Mouse (Mus musculus): ENCODE measurements around the gene Tnp2. TPM values are rescaled to one million over a fixed set of nuclear protein-coding genes. Genes with fewer than 3 reads are reported as not detected.

Gene Tnp2
- polyA plus RNA-seq, 1 experiment from 2014 or later, result not detected

GRCm38 (mm10) chr16:10786288-10786687 is 2.2 kb downstream of the Tnp2 start:
- H3K4me2 ChIP-seq (ENCODE audit: low read length), result peak overlapping the region; percentile 99
- peak overlapping the region; percentile 98 for H3K27ac ChIP-seq (ENCODE audit: low read depth)
- no peaks in the 10 kb centered on the region for H3K36me3 ChIP-seq (ENCODE audit: control insufficient read depth, insufficient read depth, low read length)
- peak overlapping the region; percentile 73 for H3K9ac ChIP-seq (ENCODE audit: low read length)
- no peaks in the 10 kb centered on the region for H3K27me3 ChIP-seq (replicated peaks; ENCODE audit: control insufficient read depth, insufficient read depth, low read length)
- peak; percentile 90 for DNase-seq (ENCODE audit: low spot score)
- 2% methylated on average over 9 of the region's 9 CpGs for WGBS
- no peaks in the 10 kb centered on the region for H3K9me3 ChIP-seq (ENCODE audit: control insufficient read depth, low read length)
- peak overlapping the region; percentile 57 for H3K4me3 ChIP-seq (ENCODE audit: low read depth, low read length)
- peaks cover 24% of the 10 kb centered on the region for H3K4me1 ChIP-seq (replicated peaks; ENCODE audit: control insufficient read depth, insufficient read depth, low read length)
- ATAC-seq (replicated peaks; ENCODE audit: low FRiP score, low TSS enrichment, low read depth), result peak; percentile 20

DNA sequence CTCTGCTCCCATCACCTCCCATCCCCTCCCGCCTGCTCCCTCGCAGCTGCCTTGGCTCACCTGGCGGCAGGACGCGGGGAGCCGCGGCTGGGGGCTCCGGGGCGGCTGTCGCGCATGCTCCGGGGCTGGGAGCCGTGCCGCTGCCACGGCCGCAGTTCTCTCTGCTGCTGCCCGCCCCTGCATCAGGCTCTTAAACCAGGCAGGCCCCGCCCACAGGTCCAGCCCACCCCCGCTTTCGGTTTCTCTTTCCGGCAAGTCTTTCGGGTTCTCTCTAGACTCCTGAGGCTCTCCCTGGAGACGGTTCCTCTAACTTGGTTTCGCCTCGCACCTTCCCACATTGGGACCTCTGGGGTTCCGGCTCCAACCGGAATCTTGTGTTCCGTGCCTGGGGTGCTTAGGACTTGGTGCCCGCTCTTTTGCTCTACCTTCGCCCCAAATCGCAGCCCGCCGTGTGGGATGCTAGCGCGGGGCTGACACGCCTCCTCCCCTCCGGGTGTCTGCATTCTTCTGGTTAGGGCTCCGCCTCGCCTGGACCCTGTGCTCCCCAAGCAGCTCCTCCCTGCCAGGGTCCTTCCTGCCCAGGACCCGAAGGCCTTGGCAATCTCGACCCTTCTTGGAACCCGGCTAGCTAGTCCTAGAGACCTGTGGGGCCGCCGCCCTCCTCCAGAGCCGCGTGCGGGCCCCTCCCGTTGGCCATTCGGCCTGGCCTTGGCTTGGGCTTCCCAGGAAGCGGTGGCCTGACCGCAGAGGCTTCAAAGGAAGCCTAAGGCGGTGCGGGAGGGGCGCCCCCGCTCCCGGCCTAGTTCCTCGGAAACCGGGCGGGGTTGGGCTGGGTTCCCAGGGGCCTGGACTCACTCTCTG is 2.9 kb downstream of the Tnp2 start, which contains the start of gene Socs1:
Gene Socs1 (minus strand): TSS at position 166 of the 861 bp plus-strand sequence.
- WGBS, result 1% methylated on average over 57 of the region's 59 CpGs
- H3K4me3 ChIP-seq (ENCODE audit: low read depth, low read length), result peak within 1 kb of the TSS; percentile 57
- peak within 1 kb of the TSS; percentile 98 for H3K27ac ChIP-seq (ENCODE audit: low read depth)
- H3K4me1 ChIP-seq (replicated peaks; ENCODE audit: control insufficient read depth, insufficient read depth, low read length), result peaks cover 28% of the 10 kb centered on the region
- no peaks in the 10 kb centered on the region for H3K36me3 ChIP-seq (ENCODE audit: control insufficient read depth, insufficient read depth, low read length)
- no peaks in the 10 kb centered on the region for H3K9me3 ChIP-seq (ENCODE audit: control insufficient read depth, low read length)
- ATAC-seq (replicated peaks; ENCODE audit: low FRiP score, low TSS enrichment, low read depth) (peak; percentile 88), DNase-seq (ENCODE audit: low spot score) (peak; percentile 99)
- no peaks in the 10 kb centered on the region for H3K27me3 ChIP-seq (replicated peaks; ENCODE audit: control insufficient read depth, insufficient read depth, low read length)
- peak within 1 kb of the TSS; percentile 73 for H3K9ac ChIP-seq (ENCODE audit: low read length)
- peak within 1 kb of the TSS; percentile 99 for H3K4me2 ChIP-seq (ENCODE audit: low read length)

DNA sequence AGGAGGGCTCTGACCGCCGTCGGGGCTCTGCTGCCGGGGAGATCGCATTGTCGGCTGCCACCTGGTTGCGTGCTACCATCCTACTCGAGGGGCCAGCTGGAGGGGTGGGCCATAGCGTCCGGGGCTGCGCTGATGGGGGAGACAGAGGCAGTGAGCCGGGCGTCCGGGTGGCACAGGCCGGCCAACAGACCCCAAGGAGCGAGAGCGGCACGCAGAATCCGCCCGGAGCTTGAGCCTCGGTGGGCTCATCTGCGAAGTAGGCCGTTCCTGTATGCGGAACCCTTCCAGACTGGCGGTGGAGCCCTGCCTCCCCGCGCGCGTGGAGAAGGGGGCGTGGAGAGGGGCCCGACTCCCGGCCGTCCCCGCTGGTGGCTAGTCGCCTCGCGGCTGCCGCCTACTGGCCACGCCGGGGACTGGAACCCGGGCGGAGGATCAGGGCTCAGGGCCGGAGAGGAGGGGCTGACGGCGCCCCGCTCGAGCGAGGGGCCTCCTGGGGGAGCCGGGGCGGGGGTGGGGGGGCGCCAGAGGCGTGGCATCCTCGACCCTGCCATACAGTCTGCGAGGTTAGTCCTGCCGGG is 3.6 kb downstream of the Tnp2 start:
- no peaks in the 10 kb centered on the region for H3K9me3 ChIP-seq (ENCODE audit: control insufficient read depth, low read length)
- peaks cover 32% of the 10 kb centered on the region for H3K4me1 ChIP-seq (replicated peaks; ENCODE audit: control insufficient read depth, insufficient read depth, low read length)
- DNase-seq (ENCODE audit: low spot score), result no peak
- under 1% methylated on average over 41 of the region's 55 CpGs for WGBS
- peak overlapping the region; percentile 98 for H3K27ac ChIP-seq (ENCODE audit: low read depth)
- peak overlapping the region; percentile 73 for H3K9ac ChIP-seq (ENCODE audit: low read length)
- H3K4me3 ChIP-seq (ENCODE audit: low read depth, low read length), result peak overlapping the region; percentile 57
- H3K4me2 ChIP-seq (ENCODE audit: low read length), result peak overlapping the region; percentile 99
- H3K27me3 ChIP-seq (replicated peaks; ENCODE audit: control insufficient read depth, insufficient read depth, low read length), result no peaks in the 10 kb centered on the region
- no peaks in the 10 kb centered on the region for H3K36me3 ChIP-seq (ENCODE audit: control insufficient read depth, insufficient read depth, low read length)
- peak; percentile 84 for ATAC-seq (replicated peaks; ENCODE audit: low FRiP score, low TSS enrichment, low read depth)

DNA sequence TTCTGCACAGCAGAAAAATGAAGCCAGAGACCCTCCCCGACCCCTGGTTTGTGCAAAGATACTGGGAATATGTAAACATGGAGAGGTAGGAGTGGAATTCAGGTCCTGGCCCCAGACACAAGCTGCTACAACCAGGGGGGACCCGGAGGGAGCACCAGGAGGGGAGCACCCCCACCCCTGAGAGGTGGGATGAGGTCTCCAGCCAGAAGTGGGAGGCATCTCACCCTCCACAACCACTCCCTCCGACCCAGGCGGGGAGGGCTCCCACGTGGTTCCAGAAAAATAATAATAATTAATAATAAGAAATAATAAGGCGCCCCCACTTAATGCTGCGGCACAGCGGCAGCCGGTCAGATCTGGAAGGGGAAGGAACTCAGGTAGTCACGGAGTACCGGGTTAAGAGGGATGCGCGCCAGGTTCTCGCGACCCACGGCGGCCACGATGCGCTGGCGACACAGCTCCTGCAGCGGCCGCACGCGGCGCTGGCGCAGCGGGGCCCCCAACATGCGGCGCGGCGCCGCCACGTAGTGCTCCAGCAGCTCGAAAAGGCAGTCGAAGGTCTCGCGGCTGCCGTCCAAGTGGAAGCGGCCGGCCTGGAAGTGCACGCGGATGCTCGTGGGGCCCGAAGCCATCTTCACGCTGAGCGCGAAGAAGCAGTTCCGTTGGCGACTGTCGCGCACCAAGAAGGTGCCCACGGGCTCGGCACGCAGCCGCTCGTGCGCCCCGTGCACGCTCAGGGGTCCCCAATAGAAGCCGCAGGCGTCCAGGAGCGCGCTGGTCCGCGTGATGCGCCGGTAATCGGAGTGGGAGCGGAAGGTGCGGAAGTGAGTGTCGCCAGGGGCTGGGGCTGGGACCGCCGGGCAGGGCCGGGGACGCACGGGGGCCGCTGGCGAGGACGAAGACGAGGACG is 4.3 kb downstream of the Tnp2 start:
- Histone ChIP-seq H3K4me1 (replicated peaks; ENCODE audit: control insufficient read depth, insufficient read depth, low read length) (peaks cover 32% of the 10 kb centered on the region), H3K4me2 (ENCODE audit: low read length) (peak overlapping the region; percentile 99), H3K9me3 (ENCODE audit: control insufficient read depth, low read length) (no peaks in the 10 kb centered on the region), H3K4me3 (ENCODE audit: low read depth, low read length) (peak overlapping the region; percentile 57), H3K9ac (ENCODE audit: low read length) (peak overlapping the region; percentile 73), H3K27ac (ENCODE audit: low read depth) (peak overlapping the region; percentile 98; the same call in 1 of the 2 replicates), H3K36me3 (ENCODE audit: control insufficient read depth, insufficient read depth, low read length) (no peaks in the 10 kb centered on the region), H3K27me3 (replicated peaks; ENCODE audit: control insufficient read depth, insufficient read depth, low read length) (no peaks in the 10 kb centered on the region)
- 2% methylated on average over 81 of the region's 81 CpGs for WGBS
- ATAC-seq (replicated peaks; ENCODE audit: low FRiP score, low TSS enrichment, low read depth), result peak; percentile 7; the same call in 1 of the 2 replicates
- DNase-seq (ENCODE audit: low spot score), result no peak

- DNase-seq (ENCODE audit: low spot score) (no peak), ATAC-seq (replicated peaks; ENCODE audit: low FRiP score, low TSS enrichment, low read depth) (no peak)
- no peaks in the 10 kb centered on the region for H3K27me3 ChIP-seq (replicated peaks; ENCODE audit: control insufficient read depth, insufficient read depth, low read length)
- H3K9me3 ChIP-seq (ENCODE audit: control insufficient read depth, low read length), result no peaks in the 10 kb centered on the region
- 46% methylated on average over 8 of the region's 8 CpGs for WGBS
- H3K4me2 ChIP-seq (ENCODE audit: low read length), result peak overlapping the region; percentile 99
- H3K27ac ChIP-seq (ENCODE audit: low read depth), result no peak overlapping the region
- peak overlapping the region; percentile 57 for H3K4me3 ChIP-seq (ENCODE audit: low read depth, low read length)
- H3K4me1 ChIP-seq (replicated peaks; ENCODE audit: control insufficient read depth, insufficient read depth, low read length), result peaks cover 32% of the 10 kb centered on the region
- H3K9ac ChIP-seq (ENCODE audit: low read length), result no peak overlapping the region; the same call in 1 of the 2 replicates
- H3K36me3 ChIP-seq (ENCODE audit: control insufficient read depth, insufficient read depth, low read length), result no peaks in the 10 kb centered on the region
These were observed 5.0 kb downstream of the Tnp2 start for GRCm38 (mm10) chr16:10783451-10783850.

DNA sequence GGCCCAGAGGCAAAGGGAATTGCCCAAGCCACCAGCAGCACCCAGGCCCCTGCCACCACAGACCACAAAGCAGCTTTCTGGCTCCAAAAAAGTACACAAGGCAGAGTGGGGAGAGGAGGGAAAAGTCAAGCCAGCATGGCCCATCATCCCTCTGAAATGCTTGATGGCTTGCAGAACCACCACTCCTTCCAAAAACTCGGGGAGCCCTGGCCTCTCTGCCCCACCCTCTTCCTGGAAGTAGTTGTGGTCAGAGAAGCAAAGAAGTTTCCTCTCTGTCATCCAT is 5.4 kb downstream of the Tnp2 start:
- peaks cover 32% of the 10 kb centered on the region for H3K4me1 ChIP-seq (replicated peaks; ENCODE audit: control insufficient read depth, insufficient read depth, low read length)
- ATAC-seq (replicated peaks; ENCODE audit: low FRiP score, low TSS enrichment, low read depth), result no peak
- 25% methylated on average over 1 of the region's 1 CpGs for WGBS

GRCm38 (mm10) chr16:10782377-10783151 is 5.9 kb downstream of the Tnp2 start:
- Histone ChIP-seq H3K9ac (ENCODE audit: low read length) (0 out of 2 replicates have a peak overlapping the region, but pooled peaks have one; percentile 11), H3K4me3 (ENCODE audit: low read depth, low read length) (no peak overlapping the region), H3K4me2 (ENCODE audit: low read length) (peak overlapping the region; percentile 99), H3K4me1 (replicated peaks; ENCODE audit: control insufficient read depth, insufficient read depth, low read length) (peaks cover 32% of the 10 kb centered on the region), H3K9me3 (ENCODE audit: control insufficient read depth, low read length) (no peaks in the 10 kb centered on the region), H3K36me3 (ENCODE audit: control insufficient read depth, insufficient read depth, low read length) (no peaks in the 10 kb centered on the region), H3K27me3 (replicated peaks; ENCODE audit: control insufficient read depth, insufficient read depth, low read length) (no peaks in the 10 kb centered on the region), H3K27ac (ENCODE audit: low read depth) (no peak overlapping the region)
- no peak for DNase-seq (ENCODE audit: low spot score)
- no peak for ATAC-seq (replicated peaks; ENCODE audit: low FRiP score, low TSS enrichment, low read depth)
- 58% methylated on average over 6 of the region's 6 CpGs for WGBS

More for the DNA sequence above, 5.4 kb downstream of the Tnp2 start:
- H3K4me3 ChIP-seq (ENCODE audit: low read depth, low read length), result no peak overlapping the region
- H3K36me3 ChIP-seq (ENCODE audit: control insufficient read depth, insufficient read depth, low read length), result no peaks in the 10 kb centered on the region
- H3K9me3 ChIP-seq (ENCODE audit: control insufficient read depth, low read length), result no peaks in the 10 kb centered on the region
- no peaks in the 10 kb centered on the region for H3K27me3 ChIP-seq (replicated peaks; ENCODE audit: control insufficient read depth, insufficient read depth, low read length)
- H3K9ac ChIP-seq (ENCODE audit: low read length), result 0 out of 2 replicates have a peak overlapping the region, but pooled peaks have one; percentile 11
- no peak for DNase-seq (ENCODE audit: low spot score)
- peak overlapping the region; percentile 99 for H3K4me2 ChIP-seq (ENCODE audit: low read length)
- no peak overlapping the region for H3K27ac ChIP-seq (ENCODE audit: low read depth)

All from intestine, embryonic 14.5 days (tissue).